9 mouse cellular contexts compared by ENCODE assay signal in the genomic region with DNA sequence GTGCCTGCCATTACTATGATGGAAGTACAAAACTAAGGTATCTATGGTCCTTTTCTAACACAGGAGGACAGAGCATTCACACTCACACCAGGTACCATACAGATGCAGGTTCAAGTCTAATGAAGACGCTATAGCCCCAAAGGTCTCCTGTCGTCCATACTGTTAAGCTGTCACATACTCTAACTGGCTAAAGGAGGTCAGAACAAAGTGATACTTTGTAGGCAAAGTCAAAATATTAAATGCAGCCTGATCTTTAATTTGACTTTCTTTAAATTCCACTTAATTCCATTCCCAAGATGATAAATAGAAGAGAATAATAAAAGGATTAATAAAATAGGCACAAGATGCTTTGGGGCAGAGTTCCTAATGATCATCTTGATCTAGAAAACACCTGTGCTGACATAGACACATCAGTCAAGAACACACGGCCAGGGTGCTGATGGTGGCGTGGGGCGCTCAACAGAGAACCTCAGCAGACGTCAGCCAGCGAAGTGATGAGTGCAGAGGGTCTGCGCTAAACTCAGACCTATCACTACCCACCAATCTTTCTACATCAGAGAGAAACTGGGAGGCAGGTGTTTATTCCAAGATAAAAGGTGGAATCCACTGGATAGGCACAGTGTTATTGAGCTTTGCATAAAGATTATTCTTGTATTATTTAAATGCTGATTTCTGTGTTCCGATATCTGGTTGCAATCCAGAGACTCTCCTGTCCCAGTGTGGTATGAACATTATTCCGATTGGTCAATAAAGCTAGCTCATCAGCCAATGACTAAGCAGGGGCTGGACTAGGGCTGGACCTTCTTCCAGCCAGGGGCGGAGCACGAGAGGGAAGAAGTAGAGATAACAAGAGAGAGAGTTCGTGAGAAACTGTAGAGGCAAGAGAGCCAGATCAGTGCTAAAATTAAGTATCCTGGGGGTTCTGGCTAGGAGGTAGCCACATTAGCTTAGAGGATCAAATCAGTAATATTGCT. TPM values are rescaled to one million over a fixed set of nuclear protein-coding genes. Genes with fewer than 3 reads are reported as not detected.
DNase-seq lines count a peak whose midpoint lies in the region; ATAC-seq and TF ChIP-seq lines count a peak whose summit lies in the region.
"Had no signal": no experiment of that assay in that cellular context is flagged by ENCODE, and none has a peak within 500 bp of the region (broad histone marks: within the 10 kb centered on the region; RNA-seq: fewer than 3 reads in every experiment).

No protein-coding gene starts in this region.

- H3K4me2 ChIP-seq in heart, embryonic 12.5 days: peak overlapping the region; percentile 46
- H3K4me2 ChIP-seq in embryonic facial prominence, embryonic 14.5 days (ENCODE audit: low read depth, low read length): no peak overlapping the region
- peak overlapping the region; percentile 59 for H3K4me2 ChIP-seq in liver, postnatal 0 days (ENCODE audit: low read depth, low read length)

- no peak for TF ChIP-seq POLR2A in heart, adult 2 months (IDR thresholded peaks at IDR 0.05; ENCODE audit: insufficient read depth, low read depth, low read length)
- TF ChIP-seq POLR2A in MEL (IDR thresholded peaks at IDR 0.05; ENCODE audit: control insufficient read depth in 1 of 2, insufficient read depth in 1 of 2, low read depth in 1 of 2, low read length in 2 of 2, poor library complexity in 1 of 2): no peak
- no peak for TF ChIP-seq POLR2A in kidney, adult 2 months (IDR thresholded peaks at IDR 0.05; ENCODE audit: low read depth, low read length)

- H3K36me3 ChIP-seq in heart, embryonic 12.5 days: peaks cover 27% of the 10 kb centered on the region
- no peaks in the 10 kb centered on the region; the same call in 1 of the 2 replicates for H3K36me3 ChIP-seq in heart, adult 2 months (ENCODE audit: control insufficient read depth, insufficient read depth, low read length)
- H3K36me3 ChIP-seq in MEL (ENCODE audit: control insufficient read depth in 1 of 2, insufficient read depth in 2 of 2, low read length in 2 of 2): no peaks in the 10 kb centered on the region
- H3K36me3 ChIP-seq in embryonic facial prominence, embryonic 14.5 days (ENCODE audit: control insufficient read depth, insufficient read depth, low read length): peaks cover 38% of the 10 kb centered on the region
- peaks cover 3% of the 10 kb centered on the region; the same call in 1 of the 2 replicates for H3K36me3 ChIP-seq in liver, postnatal 0 days (replicated peaks; ENCODE audit: insufficient read depth, low read length)
- no peaks in the 10 kb centered on the region for H3K36me3 ChIP-seq in kidney, adult 2 months (ENCODE audit: control insufficient read depth, insufficient read depth, low read length)

- ATAC-seq in heart, embryonic 12.5 days (ENCODE audit: insufficient number of reproducible peaks, low FRiP score): peak; percentile 85
- no peak for ATAC-seq in embryonic facial prominence, embryonic 14.5 days (ENCODE audit: low read depth)
- ATAC-seq in liver, postnatal 0 days: peak; percentile 92

- H3K27me3 ChIP-seq in heart, embryonic 12.5 days (replicated peaks): no peaks in the 10 kb centered on the region
- no peaks in the 10 kb centered on the region for H3K27me3 ChIP-seq in heart, adult 2 months (ENCODE audit: control insufficient read depth, insufficient read depth, low read length)
- H3K27me3 ChIP-seq in MEL (ENCODE audit: control insufficient read depth in 1 of 2, insufficient read depth in 2 of 2, low read length in 2 of 2): no peaks in the 10 kb centered on the region
- H3K27me3 ChIP-seq in embryonic facial prominence, embryonic 14.5 days (replicated peaks; ENCODE audit: control insufficient read depth, insufficient read depth, low read length): no peaks in the 10 kb centered on the region
- no peaks in the 10 kb centered on the region for H3K27me3 ChIP-seq in liver, postnatal 0 days (ENCODE audit: insufficient read depth, low read length)
- no peaks in the 10 kb centered on the region for H3K27me3 ChIP-seq in kidney, adult 2 months (replicated peaks; ENCODE audit: control insufficient read depth, insufficient read depth, low read length)

- no peaks in the 10 kb centered on the region for H3K79me2 ChIP-seq in heart, adult 2 months (replicated peaks; ENCODE audit: control insufficient read depth, insufficient read depth, low read length)
- no peaks in the 10 kb centered on the region for H3K79me2 ChIP-seq in MEL (ENCODE audit: control insufficient read depth, insufficient read depth, low read length, poor library complexity)

- TF ChIP-seq CTCF in heart, adult 2 months (IDR thresholded peaks at IDR 0.05): no peak
- no peak for TF ChIP-seq CTCF in MEL (IDR thresholded peaks at IDR 0.05 in 2 of 3, conservative IDR thresholded peaks at IDR 0.05 in 1 of 3; ENCODE audit: control insufficient read depth in 1 of 3, insufficient read depth in 1 of 3, low read depth in 2 of 3, low read length in 3 of 3, poor library complexity in 1 of 3, severe bottlenecking in 1 of 3)
- no peak for TF ChIP-seq CTCF in liver, postnatal 0 days (IDR thresholded peaks at IDR 0.05; ENCODE audit: low read depth)
- TF ChIP-seq CTCF in kidney, adult 2 months (conservative IDR thresholded peaks at IDR 0.05; ENCODE audit: insufficient read depth, insufficient read length, low read depth, low read length): no peak

- no peak for TF ChIP-seq RAD21 in MEL (IDR thresholded peaks at IDR 0.05; ENCODE audit: low read depth, low read length)

- TF ChIP-seq EP300 in heart, adult 2 months (IDR thresholded peaks at IDR 0.05; ENCODE audit: insufficient read depth, low read depth, low read length): no peak
- 0 out of 4 replicates have a peak, but pooled peaks of 1 of the 2 experiments have one; percentile 12 for TF ChIP-seq EP300 in MEL (IDR thresholded peaks at IDR 0.05; ENCODE audit: low read depth in 1 of 2, low read length in 2 of 2)
- no peak for TF ChIP-seq EP300 in liver, postnatal 0 days (IDR thresholded peaks at IDR 0.05; ENCODE audit: low read depth)

- no peak overlapping the region for H3K9ac ChIP-seq in heart, embryonic 12.5 days
- no peak overlapping the region for H3K9ac ChIP-seq in heart, adult 2 months (ENCODE audit: low read depth, low read length)
- 0 out of 2 replicates have a peak overlapping the region, but pooled peaks have one; percentile 14 for H3K9ac ChIP-seq in MEL (ENCODE audit: control insufficient read depth, low read depth, low read length, poor library complexity, severe bottlenecking)
- H3K9ac ChIP-seq in embryonic facial prominence, embryonic 14.5 days (ENCODE audit: low read depth, low read length): no peak overlapping the region
- H3K9ac ChIP-seq in liver, postnatal 0 days (replicated peaks): no peak overlapping the region

- H3K27ac ChIP-seq in heart, embryonic 12.5 days (ENCODE audit: poor library complexity, severe bottlenecking): no peak overlapping the region
- no peak overlapping the region for H3K27ac ChIP-seq in heart, adult 2 months
- no peak overlapping the region for H3K27ac ChIP-seq in MEL (ENCODE audit: control insufficient read depth, low read depth, low read length)
- no peak overlapping the region for H3K27ac ChIP-seq in embryonic facial prominence, embryonic 14.5 days (replicated peaks; ENCODE audit: low read depth, low read length)
- H3K27ac ChIP-seq in liver, postnatal 0 days (ENCODE audit: low read depth): no peak overlapping the region
- no peak overlapping the region for H3K27ac ChIP-seq in kidney, adult 2 months (ENCODE audit: insufficient read depth, low read depth, low read length)
- H3K27ac ChIP-seq: macrophage had no signal

- WGBS in heart, embryonic 12.5 days: 43% methylated on average over 13 of the region's 13 CpGs
- WGBS in heart, adult 2 months: 54% methylated on average over 13 of the region's 13 CpGs
- 54% methylated on average over 13 of the region's 13 CpGs for WGBS in embryonic facial prominence, embryonic 14.5 days
- 47% methylated on average over 13 of the region's 13 CpGs for WGBS in liver, postnatal 0 days (ENCODE audit: insufficient replicate concordance)
- 71% methylated on average over 13 of the region's 13 CpGs for WGBS in kidney, adult 2 months

- no peak for DNase-seq in heart, adult 2 months
- peak; percentile 90 for DNase-seq in MEL (ENCODE audit: low read depth, low spot score)
- DNase-seq in embryonic facial prominence, embryonic 14.5 days (ENCODE audit: low spot score): peak; percentile 20
- peak; percentile 63 for DNase-seq in liver, postnatal 0 days
- DNase-seq in gastrocnemius, postnatal 36 days: no peak
- DNase-seq in kidney, adult 2 months: no peak
- DNase-seq in right cerebral cortex, adult 18-20 months: no peak

- H3K9me3 ChIP-seq in heart, embryonic 12.5 days (replicated peaks): no peaks in the 10 kb centered on the region
- no peaks in the 10 kb centered on the region for H3K9me3 ChIP-seq in MEL (replicated peaks; ENCODE audit: insufficient read depth, low read length)
- H3K9me3 ChIP-seq in embryonic facial prominence, embryonic 14.5 days (ENCODE audit: control insufficient read depth, low read length): no peaks in the 10 kb centered on the region
- H3K9me3 ChIP-seq in liver, postnatal 0 days (ENCODE audit: low read length): no peaks in the 10 kb centered on the region

- H3K4me3 ChIP-seq in heart, embryonic 12.5 days: no peak overlapping the region
- H3K4me3 ChIP-seq in heart, adult 2 months: no peak overlapping the region
- H3K4me3 ChIP-seq in MEL (ENCODE audit: control insufficient read depth in 1 of 2, insufficient read depth in 1 of 2, low read depth in 2 of 2, low read length in 2 of 2): peak overlapping the region; percentile 56 to 68
- H3K4me3 ChIP-seq in embryonic facial prominence, embryonic 14.5 days (ENCODE audit: low read depth, low read length): no peak overlapping the region
- H3K4me3 ChIP-seq in liver, postnatal 0 days (ENCODE audit: low read depth, low read length): no peak overlapping the region
- no peak overlapping the region for H3K4me3 ChIP-seq in kidney, adult 2 months (ENCODE audit: insufficient read depth, low read depth, low read length)

- intact Hi-C loops in heart, adult 2 months (cut with DNase I): loop anchor here (1.0 to 5.0 kb wide), 2 partner anchors 39 to 76 kb away; no protein-coding TSS in a partner anchor
- intact Hi-C loops in gastrocnemius, postnatal 36 days (cut with DNase I): loop anchor here (2.0 kb wide), 1 partner anchor 39 kb away; no protein-coding TSS in a partner anchor

- H3K4me1 ChIP-seq in heart, embryonic 12.5 days (replicated peaks): peaks cover 5% of the 10 kb centered on the region; the same call in 1 of the 2 replicates
- no peaks in the 10 kb centered on the region for H3K4me1 ChIP-seq in heart, adult 2 months (ENCODE audit: control insufficient read depth, insufficient read depth, low read length)
- H3K4me1 ChIP-seq in MEL (ENCODE audit: control insufficient read depth in 1 of 2, insufficient read depth in 2 of 2, low read length in 2 of 2): peaks cover 0 to 2% of the 10 kb centered on the region in 2 experiments; a peak in 1 of 4 replicates
- no peaks in the 10 kb centered on the region for H3K4me1 ChIP-seq in embryonic facial prominence, embryonic 14.5 days (ENCODE audit: control insufficient read depth, insufficient read depth, low read length)
- peaks cover 2% of the 10 kb centered on the region; the same call in 1 of the 2 replicates for H3K4me1 ChIP-seq in liver, postnatal 0 days (ENCODE audit: insufficient read depth)
- H3K4me1 ChIP-seq in kidney, adult 2 months (ENCODE audit: control insufficient read depth, insufficient read depth, low read length): no peaks in the 10 kb centered on the region

RNA-seq across cellular contexts. Expression of gene Dnajc3, which starts 50.0 kb away (rescaled TPM):
- polyA plus RNA-seq in heart, embryonic 12.5 days (2016; fragmentation: Nextera tagmentation; extraction: Ambion mirVana): 32.7 and 33.1 TPM in 2 replicates
- 10 to 100 TPM; 32.5 to 33.4 TPM for total RNA-seq in heart, adult 2 months (2021)
- 8.5 and 20.2 TPM in 2 replicates for polyA plus RNA-seq in heart, adult 2 months (2012; rRNA removed)
- total RNA-seq in MEL (2012; rRNA removed): 14.3 and 18.5 TPM in 2 replicates
- polyA plus RNA-seq in MEL (2012; ENCODE audit: insufficient read depth in 1 of 2, insufficient read length in 2 of 2, low read depth in 1 of 2, low replicate concordance in 2 of 2, missing spikeins in 1 of 2): 10 to 100 TPM in 1 of 2 experiments, not detected in 1; 12.7 TPM
- 48.6 and 54.2 TPM in 2 replicates for polyA plus RNA-seq in embryonic facial prominence, embryonic 14.5 days (2014; fragmentation: Nextera tagmentation; extraction: Ambion mirVana)
- 53.6 and 55.3 TPM in 2 replicates for polyA plus RNA-seq in liver, postnatal 0 days (2015; fragmentation: Nextera tagmentation; extraction: Ambion mirVana)
- total RNA-seq in gastrocnemius, postnatal 36 days (2021): 10 to 100 TPM; 16.0 to 19.3 TPM
- 30.9 and 32.7 TPM in 2 replicates for polyA plus RNA-seq in kidney, adult 2 months (2012; rRNA removed)

Comparison
In these comparisons a context has a peak if more than half of its experiments do, and no peak if none do; other contexts are left out.
1. H3K4me3 ChIP-seq: peak in MEL (2 of 2); none in heart, embryonic 12.5 days (single experiment), heart, adult 2 months (single experiment), embryonic facial prominence, embryonic 14.5 days (single experiment), liver, postnatal 0 days (single experiment) and kidney, adult 2 months (single experiment).
2. DNase-seq: peak in MEL (single experiment), embryonic facial prominence, embryonic 14.5 days (single experiment) and liver, postnatal 0 days (single experiment); none in heart, adult 2 months (0 of 2), gastrocnemius, postnatal 36 days (0 of 2), kidney, adult 2 months (single experiment) and right cerebral cortex, adult 18-20 months (single experiment).